Mouse (Mus musculus) heart, postnatal 0 days (tissue): ENCODE data around the gene Zhx3. TPM values are rescaled to one million over a fixed set of nuclear protein-coding genes. Genes with fewer than 3 reads are reported as not detected.

Source experiments
- ATAC-seq: fragments of 200-750 bp; cut with Nextera tagmentation; 2 replicates; pipeline ENCODE4 v1.8.0; 2017; ENCODE audit warnings: low read depth, moderate number of reproducible peaks, moderate library complexity; ENCODE audit not compliant: insufficient read depth
- DNase-seq: peaks from one replicate; pipeline ENCODE4 v3.0.0-alpha.2; 2016; ENCODE audit warnings: low spot score
- H3K27ac ChIP-seq: fragments of 300-500 bp; sonication (generic); 2 replicates; pipeline ENCODE4 v1.5.1; 2014; ENCODE audit warnings: low read depth, mild to moderate bottlenecking
- H3K27me3 ChIP-seq: fragments of 300-500 bp; sonication (generic); 2 replicates; pipeline ENCODE4 v1.6.1; 2014; ENCODE audit warnings: low read length, mixed read lengths; ENCODE audit not compliant: control insufficient read depth, insufficient read depth
- H3K36me3 ChIP-seq: fragments of 300-500 bp; sonication (generic); replicated peaks from 2 replicates; pipeline ENCODE4 v1.6.1; 2014; ENCODE audit warnings: low read length, mixed read lengths; ENCODE audit not compliant: control insufficient read depth, insufficient read depth
- H3K4me1 ChIP-seq: fragments of 300-500 bp; sonication (generic); 2 replicates; pipeline ENCODE4 v1.6.1; 2014; ENCODE audit warnings: antibody characterized with exemption; ENCODE audit not compliant: control insufficient read depth, insufficient read depth
- H3K4me2 ChIP-seq: fragments of 300-500 bp; sonication (generic); 2 replicates; pipeline ENCODE4 v1.6.1; 2014; ENCODE audit warnings: low read depth, mild to moderate bottlenecking, low read length, moderate library complexity
- H3K4me3 ChIP-seq: fragments of 300-500 bp; sonication (generic); 2 replicates; pipeline ENCODE4 v1.5.1; 2014; ENCODE audit warnings: low read depth, low read length
- H3K9ac ChIP-seq: fragments of 300-500 bp; sonication (generic); replicated peaks from 2 replicates; pipeline ENCODE4 v1.6.1; 2014; ENCODE audit warnings: low read depth, low read length, mixed read lengths
- H3K9me3 ChIP-seq: fragments of 300-500 bp; sonication (generic); replicated peaks from 2 replicates; pipeline ENCODE4 v1.6.1; 2016; ENCODE audit warnings: low read length; ENCODE audit not compliant: control insufficient read depth
- CTCF ChIP-seq: IDR thresholded peaks from 2 replicates; pipeline ENCODE4 v1.5.1; 2016; ENCODE audit warnings: antibody characterized with exemption, control low read depth, low read depth
- EP300 ChIP-seq: IDR thresholded peaks from 2 replicates; pipeline ENCODE4 v1.6.1; 2016; ENCODE audit warnings: antibody characterized with exemption, low read depth
- WGBS: fragments of 180-500 bp; shearing (Covaris S2); extraction: QIAGEN DNeasy Blood & Tissue Kit; methylation state at CpG from one replicate; pipeline ENCODE4 v1.1.7; 2014; 5-methylcytosine and 5-hydroxymethylcytosine counted together
- polyA plus RNA-seq: library from polyadenylated mRNA; unstranded; fragments of >200 nt; fragmentation: Nextera tagmentation; extraction: Ambion mirVana; gene quantifications from 2 replicates; pipeline ENCODE4 v1.2.1, GENCODE M21; 2015
- total RNA-seq: library from RNA; depleted of rRNA; stranded (reverse); fragments of >200 nt; gene quantifications from 2 replicates; pipeline ENCODE4 v1.2.3, GENCODE M21; 2014; ENCODE audit warnings: low replicate concordance

Gene Zhx3
- total and polyA plus RNA-seq, 2 experiments from 2014 or later = 4.7 to 18.3 TPM

- no peak for DNase-seq
- Histone ChIP-seq H3K4me1 (no peaks in the 10 kb centered on the region), H3K36me3 (peaks cover 60% of the 10 kb centered on the region), H3K9me3 (no peaks in the 10 kb centered on the region), H3K27me3 (no peaks in the 10 kb centered on the region), H3K4me2 (no peak overlapping the region), H3K27ac (no peak overlapping the region), H3K4me3 (no peak overlapping the region), H3K9ac (no peak overlapping the region)
- TF ChIP-seq EP300 (no peak), CTCF (no peak)
- WGBS = 91% methylated on average over 4 of the region's 4 CpGs
- ATAC-seq = no peak
Observed at GRCm38 (mm10) chr2:160723613-160724375, 149.0 kb downstream of the Zhx3 start.

- no peak overlapping the region for H3K27ac ChIP-seq
- no peak for ATAC-seq
- H3K4me1 ChIP-seq = no peaks in the 10 kb centered on the region
- WGBS = 75% methylated on average over 4 of the region's 4 CpGs
- H3K9me3 ChIP-seq = no peaks in the 10 kb centered on the region
- no peak overlapping the region for H3K4me3 ChIP-seq
- no peaks in the 10 kb centered on the region for H3K27me3 ChIP-seq
- H3K9ac ChIP-seq = no peak overlapping the region
- H3K4me2 ChIP-seq = no peak overlapping the region
- no peak for DNase-seq
- H3K36me3 ChIP-seq = peaks cover 70% of the 10 kb centered on the region
- TF ChIP-seq EP300 = no peak
- TF ChIP-seq CTCF = no peak
Observed at GRCm38 (mm10) chr2:160722714-160723113, 150.1 kb downstream of the Zhx3 start.

- Histone ChIP-seq H3K9me3 (no peaks in the 10 kb centered on the region), H3K27ac (no peak overlapping the region), H3K9ac (no peak overlapping the region), H3K4me2 (no peak overlapping the region), H3K36me3 (peaks cover 95% of the 10 kb centered on the region), H3K4me3 (no peak overlapping the region), H3K27me3 (no peaks in the 10 kb centered on the region), H3K4me1 (no peaks in the 10 kb centered on the region)
- TF ChIP-seq EP300 = no peak
- no peak for TF ChIP-seq CTCF
- no peak for ATAC-seq
- DNase-seq = no peak
- 87% methylated on average over 3 of the region's 3 CpGs for WGBS
Observed at GRCm38 (mm10) chr2:160718811-160719210, 154.0 kb downstream of the Zhx3 start.

GRCm38 (mm10) chr2:160717269-160717668, 155.5 kb downstream of the Zhx3 start:
- Histone ChIP-seq H3K4me1 (no peaks in the 10 kb centered on the region), H3K36me3 (peaks cover 91% of the 10 kb centered on the region), H3K9me3 (no peaks in the 10 kb centered on the region), H3K4me2 (no peak overlapping the region), H3K27me3 (no peaks in the 10 kb centered on the region), H3K4me3 (no peak overlapping the region), H3K9ac (no peak overlapping the region), H3K27ac (no peak overlapping the region)
- no peak for ATAC-seq
- TF ChIP-seq CTCF = peak; percentile 63
- no peak for TF ChIP-seq EP300
- peak; percentile 43 for DNase-seq
- WGBS = 70% methylated on average over 5 of the region's 5 CpGs

- no peaks in the 10 kb centered on the region for H3K9me3 ChIP-seq
- peaks cover 91% of the 10 kb centered on the region for H3K36me3 ChIP-seq
- no peak overlapping the region for H3K9ac ChIP-seq
- H3K4me2 ChIP-seq = no peak overlapping the region
- DNase-seq (no peak), ATAC-seq (no peak)
- WGBS = 72% methylated on average over 4 of the region's 4 CpGs
- TF ChIP-seq CTCF (no peak), EP300 (no peak)
- no peak overlapping the region for H3K27ac ChIP-seq
- no peak overlapping the region for H3K4me3 ChIP-seq
- H3K4me1 ChIP-seq = no peaks in the 10 kb centered on the region
- H3K27me3 ChIP-seq = no peaks in the 10 kb centered on the region
Observed at GRCm38 (mm10) chr2:160715463-160716030, 157.3 kb downstream of the Zhx3 start.

- WGBS = 88% methylated on average over 3 of the region's 3 CpGs
- Histone ChIP-seq H3K4me3 (no peak overlapping the region), H3K27me3 (no peaks in the 10 kb centered on the region), H3K36me3 (peaks cover 83% of the 10 kb centered on the region), H3K4me1 (no peaks in the 10 kb centered on the region), H3K9me3 (no peaks in the 10 kb centered on the region), H3K4me2 (no peak overlapping the region), H3K9ac (no peak overlapping the region), H3K27ac (no peak overlapping the region)
- DNase-seq (no peak), ATAC-seq (no peak)
- TF ChIP-seq CTCF (no peak), EP300 (no peak)
Observed at GRCm38 (mm10) chr2:160707673-160708072, 165.1 kb downstream of the Zhx3 start.
